Mouse (Mus musculus): Measurements from ENCODE around the gene Bcl2l1.

DNA sequence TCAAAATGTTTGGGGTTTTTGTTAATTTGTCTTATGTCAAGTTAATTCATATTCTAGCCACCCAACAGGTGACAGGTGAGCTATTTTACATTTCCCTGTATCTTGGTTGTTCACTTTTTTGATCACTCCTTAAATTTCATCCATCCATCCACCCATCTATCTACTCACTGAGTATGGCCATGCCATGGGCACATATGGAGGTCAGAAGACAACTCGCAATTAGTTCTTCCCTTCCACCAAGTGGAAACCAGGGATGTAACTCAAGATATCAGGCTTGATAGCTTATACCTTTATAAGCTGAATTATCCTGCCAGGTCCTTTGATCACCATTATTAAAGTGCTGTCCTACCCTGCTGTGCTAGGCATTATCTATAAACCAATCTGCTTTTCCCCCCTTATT, 7.8 kb downstream of the Bcl2l1 start:
- TF ChIP-seq CTCF (IDR thresholded peaks at IDR 0.05; ENCODE audit: borderline replicate concordance, insufficient read depth, low read depth, low read length) (no peak), POLR2A (IDR thresholded peaks at IDR 0.05; ENCODE audit: borderline replicate concordance, insufficient read depth, low read length) (no peak)
